Mouse (Mus musculus) fat pad, adult 2 months (tissue): ENCODE data around the gene Smc1a.
"Not testable (repeated sequence)": the region's sequence is repeated elsewhere in the genome, so short reads cannot be mapped to it uniquely, and the experiment has no call there.

Experiments
- DNase-seq: peaks from one replicate; pipeline ENCODE4 v3.0.0-alpha.2; 2011; ENCODE audit warnings: low read depth, low spot score; ENCODE audit errors: extremely low read depth

The Smc1a gene

DNA sequence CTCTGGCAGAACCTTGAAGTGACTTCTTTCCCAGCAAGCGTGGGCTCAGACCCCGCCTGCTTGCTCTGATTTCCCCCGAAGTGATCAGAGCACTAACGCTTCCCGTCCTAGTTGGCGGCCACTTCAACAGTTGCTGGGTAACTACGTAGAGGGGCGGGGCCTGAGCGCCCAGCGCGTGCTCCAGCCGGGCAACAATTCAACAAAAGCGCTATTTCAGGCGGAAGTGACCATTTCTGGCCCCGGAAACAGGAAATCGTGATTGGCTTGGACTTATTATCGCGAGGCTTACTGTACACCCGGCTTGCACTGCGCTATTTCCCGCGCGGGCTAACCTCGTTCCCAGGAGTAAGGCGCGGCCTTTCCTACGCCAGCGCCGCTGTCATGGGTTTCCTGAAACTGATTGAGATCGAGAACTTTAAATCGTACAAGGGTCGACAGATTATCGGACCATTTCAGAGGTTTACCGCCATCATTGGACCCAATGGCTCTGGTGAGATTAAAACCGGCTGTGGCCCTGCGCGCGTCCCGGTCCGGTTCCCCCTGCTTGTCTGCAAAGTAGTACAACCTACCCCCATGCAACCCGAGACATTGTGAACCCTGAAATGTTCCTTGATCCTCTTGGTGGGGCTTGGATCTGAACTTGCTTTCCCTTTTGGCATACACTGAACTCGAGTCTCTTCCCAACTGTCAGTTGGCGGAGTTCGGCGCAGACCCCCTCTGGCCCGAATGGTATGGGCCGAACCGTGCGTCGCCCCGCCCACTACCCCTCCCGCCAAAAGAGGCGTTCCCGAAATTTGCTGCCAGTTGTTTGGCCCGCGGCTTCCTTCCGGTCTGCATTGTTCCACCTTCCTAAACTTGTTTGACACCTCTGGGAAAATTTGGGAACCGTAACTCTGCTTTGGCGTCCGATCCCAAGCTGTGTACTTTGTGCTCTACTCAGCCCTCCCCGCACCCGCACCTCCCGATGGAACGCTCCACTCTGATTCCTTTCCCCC is at the start of gene Smc1a, which contains the start of gene Ribc1:
TSS of gene Smc1a (plus strand) at position 278 of the 995 bp plus-strand sequence.
TSS of gene Ribc1 (minus strand) at position 145 of the 995 bp plus-strand sequence.
- no peak for DNase-seq

DNA sequence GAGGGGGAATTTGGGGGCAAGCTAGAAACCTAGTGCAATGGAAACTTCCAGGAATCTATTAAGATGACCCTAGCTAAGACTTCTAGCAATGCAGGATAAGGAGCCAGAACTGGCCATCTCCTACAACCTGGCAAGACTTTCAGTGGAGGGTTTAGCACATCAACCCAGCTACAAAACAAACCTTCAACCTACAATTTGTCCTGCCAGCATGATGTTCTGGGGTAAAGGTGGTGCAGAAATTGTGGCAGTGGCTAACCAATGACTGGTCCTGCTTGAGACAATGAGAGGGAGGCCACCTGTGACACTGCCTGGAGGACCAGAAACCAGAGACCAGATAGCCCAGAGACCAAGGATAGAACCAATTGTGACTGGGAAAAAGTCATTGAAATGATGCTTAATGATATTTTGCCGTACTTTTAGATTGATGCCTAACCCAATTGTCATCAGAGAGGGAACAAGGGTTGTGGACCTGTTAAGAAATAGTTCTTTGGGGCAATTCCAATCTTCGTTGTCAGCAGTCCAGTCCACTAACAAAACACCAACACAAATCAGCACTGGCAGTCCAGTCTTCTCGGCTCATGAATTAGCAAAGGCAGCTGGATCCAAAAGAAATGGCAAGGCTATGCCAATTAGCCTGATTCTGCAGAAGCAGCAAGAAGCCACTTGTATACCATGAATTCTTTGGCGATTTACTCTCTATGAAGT is 17.1 kb upstream of the Smc1a start:
- DNase-seq = no peak

DNA sequence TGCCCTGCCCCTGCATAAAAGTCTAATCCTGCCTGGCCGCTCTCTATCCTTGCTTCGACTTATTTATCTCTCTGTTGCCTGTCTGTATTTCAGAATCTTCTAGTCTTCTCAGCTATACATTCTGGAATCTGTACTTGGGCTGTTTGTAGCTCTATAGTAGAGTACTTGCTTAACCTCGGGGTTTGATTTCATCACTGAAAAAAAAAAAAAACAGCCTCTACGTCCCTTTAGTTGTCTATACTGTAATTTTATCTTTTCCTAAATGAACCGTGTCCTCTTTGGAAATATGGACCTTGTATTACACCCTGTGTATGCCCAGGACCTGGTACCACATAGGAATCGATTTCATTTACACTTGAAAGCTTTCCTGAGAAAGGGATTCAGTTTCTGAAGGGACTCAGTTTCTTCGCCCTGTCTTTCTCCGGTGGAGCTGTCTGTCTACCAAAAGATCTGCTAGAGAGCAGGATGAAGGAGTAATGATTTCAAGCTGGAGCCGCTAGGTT is 15.0 kb upstream of the Smc1a start:
- DNase-seq = no peak

DNA sequence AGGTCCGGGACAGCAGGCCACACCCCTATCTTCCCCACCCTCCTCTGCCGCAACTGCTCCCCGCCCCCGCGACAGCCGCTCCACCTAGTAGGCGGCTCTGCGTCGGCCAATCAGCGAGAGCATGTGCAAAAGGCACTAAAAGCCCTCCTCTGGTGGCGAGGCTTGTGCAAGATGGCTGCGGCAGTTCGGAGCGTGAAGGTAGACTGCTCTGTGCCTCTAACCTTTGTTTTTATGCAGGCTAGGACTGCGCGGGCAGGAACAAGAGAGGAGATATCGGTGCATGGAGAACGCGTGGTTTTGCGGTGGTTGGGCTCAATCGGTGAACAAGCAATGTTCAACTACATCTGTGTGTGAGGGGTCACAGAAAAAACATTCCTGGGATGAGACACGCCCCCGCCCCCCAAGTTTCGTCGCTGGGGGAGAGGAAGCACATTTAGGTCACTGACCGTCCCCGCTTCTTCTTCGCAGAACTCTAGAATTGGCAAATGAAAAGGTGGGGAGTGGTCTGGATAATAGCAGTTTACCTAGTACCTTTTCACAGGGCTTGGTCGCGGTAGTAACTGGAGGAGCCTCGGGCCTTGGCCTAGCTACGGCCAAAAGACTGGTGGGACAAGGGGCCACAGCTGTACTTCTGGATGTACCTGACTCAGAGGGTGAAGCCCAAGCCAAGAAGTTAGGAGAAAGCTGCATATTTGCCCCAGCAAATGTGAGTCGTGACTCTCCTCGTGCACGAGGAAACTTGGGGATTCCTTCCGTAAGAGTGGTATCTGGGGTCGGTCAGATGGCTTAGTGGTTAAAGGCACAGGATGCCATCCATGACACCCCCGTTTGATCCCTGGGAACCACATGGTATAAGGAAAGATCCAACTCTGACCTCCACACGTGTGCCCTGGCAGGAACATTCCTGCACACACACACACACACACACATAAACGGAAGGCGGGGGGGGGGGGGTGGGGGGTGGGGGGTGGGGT is 14.2 kb upstream of the Smc1a start, which contains the start of gene Hsd17b10:
TSS of gene Hsd17b10 (plus strand) at position 109 of the 974 bp plus-strand sequence.
- no peak for DNase-seq

DNA sequence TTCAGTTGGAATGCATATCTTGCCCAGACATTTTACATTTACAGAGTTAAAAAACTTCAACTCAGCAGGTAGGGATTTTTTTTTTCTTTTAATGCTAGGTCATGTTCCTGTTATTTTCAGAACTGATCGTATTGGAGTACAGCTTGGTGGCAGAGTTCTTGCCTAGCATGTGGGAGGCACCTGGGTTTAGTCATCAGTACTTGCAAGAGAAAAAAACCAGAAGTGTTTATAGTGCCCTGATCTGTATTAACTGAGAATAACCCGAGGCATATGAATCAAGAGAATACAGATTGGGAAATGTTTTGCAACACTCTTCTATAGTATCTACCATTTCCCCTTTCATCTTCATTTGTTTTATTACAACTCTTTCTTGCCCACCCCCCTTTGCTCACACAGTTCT is 13.4 kb upstream of the Smc1a start:
- DNase-seq = no peak

DNA sequence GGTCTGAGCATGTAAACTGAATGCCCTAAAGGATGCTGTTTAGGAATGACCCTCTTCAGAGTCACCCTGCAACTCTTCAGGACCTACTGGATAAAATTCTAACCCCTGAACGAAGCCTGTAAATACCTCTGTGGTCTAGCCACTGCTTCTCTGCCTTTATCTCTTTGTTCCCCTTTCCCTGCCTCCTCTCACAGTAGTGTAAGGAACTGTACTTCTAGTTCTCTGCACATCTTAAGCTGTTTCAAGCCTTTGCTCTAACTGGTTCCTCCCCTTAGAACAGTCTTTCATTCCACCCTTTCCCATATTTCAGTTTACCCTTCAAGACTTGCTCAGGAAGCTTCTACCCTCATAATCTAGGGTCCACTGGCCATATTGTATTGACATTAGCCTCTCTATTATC is 8.4 kb upstream of the Smc1a start:
- DNase-seq = no peak

DNA sequence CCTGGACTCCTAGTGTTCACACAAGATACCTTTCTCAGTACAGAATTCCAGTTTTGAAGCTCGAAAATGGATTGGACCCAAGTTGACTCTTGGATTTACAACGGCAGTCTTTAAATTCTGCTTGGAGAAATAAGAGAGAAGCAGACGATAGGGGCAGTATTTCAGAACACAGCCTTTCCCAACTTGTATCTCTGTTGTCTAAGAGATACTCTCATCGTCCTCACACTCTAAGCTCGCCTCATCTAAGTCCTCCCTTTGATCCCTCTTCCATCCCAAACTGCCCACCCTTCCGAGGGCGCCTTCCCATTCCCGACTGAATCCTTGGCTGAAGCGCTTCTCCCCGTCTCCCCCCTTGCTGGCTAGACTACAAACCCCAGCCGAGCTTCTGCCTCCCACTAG is 477 bp upstream of the Smc1a start:
- no peak for DNase-seq

DNA sequence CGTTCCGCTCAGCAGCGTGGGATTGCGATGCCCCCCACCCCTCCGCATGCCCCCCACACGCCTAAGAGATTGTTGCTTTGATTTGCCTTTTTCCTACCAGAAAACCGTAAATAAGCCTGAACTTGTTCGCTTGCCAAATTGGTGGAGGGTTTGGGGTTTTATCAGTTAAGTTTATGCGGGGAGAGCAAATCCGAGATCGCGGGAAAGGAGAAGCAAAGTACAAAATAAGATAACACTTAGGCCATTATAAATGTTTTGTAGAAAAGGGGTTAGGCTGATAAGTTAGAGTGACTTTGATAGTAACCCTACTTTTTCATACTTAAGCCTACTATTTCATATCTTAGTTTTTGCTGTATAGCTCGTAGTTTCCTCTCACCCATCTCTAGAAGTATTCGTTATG is 958 bp downstream of the Smc1a start:
- no peak for DNase-seq

DNA sequence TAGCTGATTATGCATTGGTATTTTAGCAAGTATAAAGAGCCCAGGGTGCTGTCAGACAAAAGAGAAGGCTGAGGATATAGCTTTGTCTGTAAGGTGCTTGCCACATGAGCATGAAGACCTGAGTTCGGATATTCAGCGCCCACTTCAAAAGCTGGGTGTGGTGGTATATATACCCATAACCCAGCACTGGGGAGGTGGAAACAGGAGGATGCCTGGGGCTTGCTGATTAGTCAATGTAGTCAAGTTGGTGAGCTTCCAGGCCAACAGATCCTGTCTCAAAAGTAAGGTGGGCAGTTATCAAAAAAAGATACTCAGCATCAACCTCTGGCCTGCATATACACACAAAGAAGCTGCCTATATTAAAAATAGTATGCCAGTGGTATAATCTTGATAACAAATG is 3.1 kb downstream of the Smc1a start:
- DNase-seq = no peak

DNA sequence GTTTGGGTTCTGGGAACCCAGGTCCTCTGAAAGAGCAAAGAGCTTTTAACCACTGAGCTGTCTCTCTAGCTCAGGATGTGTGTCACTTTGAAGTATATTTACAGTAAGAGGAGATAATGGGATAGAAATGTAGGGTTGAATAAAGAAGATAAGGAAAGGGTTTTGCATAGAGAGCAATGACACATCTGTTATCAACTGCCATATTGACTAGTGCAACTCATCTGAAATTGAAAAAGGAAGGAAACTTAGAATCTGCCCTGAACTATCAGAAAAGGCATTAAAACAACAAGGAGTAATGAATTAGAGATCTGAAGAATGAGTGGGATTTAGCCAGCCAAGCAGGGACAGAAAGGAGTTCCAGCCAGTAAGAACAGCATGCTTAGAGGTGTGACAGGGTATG is 23.6 kb downstream of the Smc1a start:
- no peak for DNase-seq

DNA sequence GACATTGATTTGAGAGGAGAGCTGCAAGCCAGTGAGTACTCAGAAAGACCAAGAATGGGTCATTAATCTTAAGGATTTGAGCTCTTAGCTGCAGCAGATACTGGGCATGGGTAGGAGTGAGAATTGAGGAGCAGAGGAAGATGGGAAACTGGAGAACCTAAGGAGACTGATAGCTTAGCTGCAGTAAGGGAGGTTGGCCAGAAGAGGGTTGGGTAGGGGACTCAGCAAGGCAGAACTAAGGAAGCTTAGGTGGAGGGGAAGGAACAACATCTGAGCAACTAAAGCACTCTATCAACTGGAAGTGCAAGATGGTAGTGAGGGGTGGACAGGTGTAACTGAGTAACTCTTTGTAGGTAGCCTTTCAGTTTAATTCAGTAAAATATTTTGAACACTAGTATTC is 31.0 kb downstream of the Smc1a start:
- no peak for DNase-seq

DNA sequence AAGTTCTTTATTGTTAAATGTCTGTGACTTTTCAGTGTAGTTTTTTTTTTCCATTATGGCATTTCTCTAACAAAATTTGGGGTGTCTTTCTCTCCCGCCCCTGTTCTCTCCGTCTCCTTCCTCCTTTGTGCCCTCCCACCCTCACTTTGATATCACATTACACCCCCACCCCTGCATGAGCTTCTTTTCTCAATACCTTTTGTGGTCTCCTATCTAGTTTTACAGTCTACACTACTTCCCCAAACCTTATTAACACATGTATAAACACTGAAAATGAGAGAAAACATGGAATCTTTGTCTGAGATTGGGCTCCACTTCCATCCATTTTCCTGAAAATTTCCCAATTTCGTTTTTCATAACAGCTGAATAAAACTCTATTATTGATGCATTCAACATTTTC is 36.3 kb downstream of the Smc1a start:
- no peak for DNase-seq

DNA sequence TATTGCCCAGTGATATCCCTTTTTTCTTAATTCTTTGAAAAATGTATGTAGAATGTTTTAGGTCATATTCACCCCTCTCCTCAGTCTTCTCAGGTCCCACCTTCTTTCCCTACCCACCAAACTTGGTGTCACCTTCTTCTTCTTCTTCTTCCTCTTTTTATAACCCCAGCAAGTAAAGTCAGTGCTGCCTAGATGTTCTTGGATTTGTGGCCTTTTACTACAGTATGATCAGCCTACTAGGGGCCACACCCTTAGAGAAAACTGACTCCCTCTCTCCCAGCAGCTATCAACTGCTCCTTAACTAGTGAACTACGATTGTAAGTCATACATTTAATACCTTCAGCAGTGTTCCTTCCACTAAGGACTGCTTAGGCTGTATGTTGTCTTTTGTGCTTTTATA is 37.9 kb downstream of the Smc1a start:
- no peak for DNase-seq

DNA sequence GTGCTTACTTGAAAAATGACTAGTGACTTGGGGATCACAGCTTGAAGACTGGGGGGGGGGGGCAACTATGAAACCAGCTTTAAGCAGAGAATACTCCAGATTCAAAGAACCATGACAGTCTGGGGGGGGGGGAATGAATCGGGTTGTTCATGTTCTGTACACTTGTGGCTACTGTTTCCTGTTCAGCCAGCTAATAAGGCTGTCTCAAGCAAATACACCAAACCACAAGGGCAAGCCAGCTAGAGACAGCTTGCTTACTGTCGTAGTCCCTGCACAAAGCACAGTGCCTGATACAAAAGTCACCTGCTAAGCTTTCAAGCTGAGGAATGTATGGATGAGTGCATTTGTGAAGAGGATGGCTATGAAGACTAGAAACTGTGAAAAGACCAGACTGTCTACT is 49.4 kb downstream of the Smc1a start:
- no peak for DNase-seq

DNA sequence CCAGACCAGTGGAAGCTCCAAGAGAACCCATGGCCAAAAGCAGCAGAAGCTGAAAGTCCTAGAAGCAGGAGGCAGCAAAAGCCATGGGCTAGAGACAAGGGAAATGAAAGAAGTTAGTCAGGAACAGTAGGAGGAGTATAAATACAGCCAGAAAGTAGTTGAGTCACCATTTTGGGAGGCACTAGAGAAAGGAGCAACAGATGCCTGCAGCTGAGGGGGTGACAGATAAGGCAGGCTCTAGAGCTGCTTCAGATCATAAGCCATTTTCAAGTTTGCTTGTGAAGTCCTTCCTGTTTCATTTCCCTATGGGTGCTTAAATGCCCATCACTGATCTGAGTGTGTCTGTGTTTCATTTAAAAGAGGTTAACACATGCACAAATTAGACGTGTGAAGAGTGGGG is 51.6 kb downstream of the Smc1a start:
- DNase-seq = no peak

DNA sequence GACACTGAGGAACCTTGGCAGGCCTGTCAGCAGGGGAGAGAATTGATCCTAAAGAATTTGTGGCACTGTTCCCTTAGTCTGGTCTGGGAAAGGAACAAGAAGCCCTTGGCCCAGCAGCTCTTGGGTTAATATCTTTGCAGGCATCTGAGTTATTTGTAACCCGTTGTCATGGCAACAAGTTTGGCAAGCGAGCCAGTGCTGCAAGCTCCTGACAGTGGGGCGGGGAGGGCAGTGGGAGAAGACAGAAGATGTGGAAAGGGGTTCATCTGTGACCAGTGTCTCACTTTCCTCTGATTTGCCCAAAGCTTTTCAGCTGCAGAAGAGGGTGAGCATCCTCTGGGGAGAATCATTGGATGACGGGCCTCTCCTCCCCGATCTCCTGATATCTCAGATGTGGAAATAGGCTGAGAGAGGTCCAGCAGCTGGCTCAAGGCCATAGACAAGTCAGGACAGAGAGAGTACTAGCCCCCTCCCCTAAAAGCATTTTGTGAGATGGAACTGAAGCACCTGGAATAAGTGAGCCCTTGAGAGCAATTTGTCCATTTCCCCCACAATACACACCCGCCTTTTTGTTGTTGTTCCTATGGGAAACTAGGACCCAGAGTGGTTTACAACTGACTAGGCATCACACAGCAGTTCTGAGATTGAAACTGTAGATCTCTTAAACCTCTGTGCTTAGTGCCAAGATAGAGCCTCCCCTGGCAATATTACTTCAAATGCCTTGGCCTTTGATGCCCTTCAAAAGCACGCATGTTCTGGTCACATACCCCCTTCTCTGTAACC is 73.8 kb downstream of the Smc1a start:
- not testable (repeated sequence) for DNase-seq

DNA sequence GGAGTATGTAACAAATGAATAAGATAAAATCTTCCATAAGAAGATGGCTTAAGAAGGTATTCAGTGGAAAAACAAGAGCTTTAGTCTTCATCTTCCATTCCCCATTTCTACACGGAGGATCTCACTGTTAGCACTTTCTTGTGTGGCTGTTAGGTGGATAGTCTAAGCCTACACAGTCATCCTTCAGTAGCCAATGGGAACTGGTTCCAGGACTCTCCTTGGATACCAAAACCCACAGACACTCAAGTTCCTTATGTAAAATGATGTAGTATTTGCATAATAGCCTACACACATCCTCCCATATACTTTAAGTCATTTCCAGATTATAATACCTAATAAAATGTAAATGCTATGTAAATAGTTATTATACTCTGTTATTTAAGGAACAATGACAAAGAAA is 81.3 kb downstream of the Smc1a start:
- DNase-seq = no peak
